Mouse (Mus musculus) stomach, embryonic 15.5 days (tissue): ENCODE measurements around the gene Zcchc8. TPM values are rescaled to one million over a fixed set of nuclear protein-coding genes. Genes with fewer than 3 reads are reported as not detected.
A peak's percentile ranks its signal among the peaks of the same experiment; 100 is the strongest.

Experiments
- ATAC-seq: fragments of 200-750 bp; cut with Nextera tagmentation; 2 replicates; pipeline ENCODE4 v1.8.0; 2017; ENCODE audit warnings: low read depth, moderate number of reproducible peaks, moderate TSS enrichment; ENCODE audit not compliant: insufficient read depth, low FRiP score
- H3K27ac ChIP-seq: fragments of 300-500 bp; sonication (generic); 2 replicates; pipeline ENCODE4 v1.5.1; 2015; ENCODE audit warnings: mild to moderate bottlenecking, inconsistent platforms
- H3K27me3 ChIP-seq: fragments of 300-500 bp; sonication (generic); replicated peaks from 2 replicates; pipeline ENCODE4 v1.6.1; 2015; ENCODE audit warnings: inconsistent platforms
- H3K36me3 ChIP-seq: fragments of 300-500 bp; sonication (generic); 2 replicates; pipeline ENCODE4 v1.6.1; 2015; ENCODE audit warnings: inconsistent platforms
- H3K4me1 ChIP-seq: fragments of 300-500 bp; sonication (generic); 2 replicates; pipeline ENCODE4 v1.6.1; 2015; ENCODE audit warnings: inconsistent platforms
- H3K4me2 ChIP-seq: fragments of 300-500 bp; sonication (generic); 2 replicates; pipeline ENCODE4 v1.6.1; 2015; ENCODE audit warnings: mild to moderate bottlenecking, inconsistent platforms
- H3K4me3 ChIP-seq: fragments of 300-500 bp; sonication (generic); replicated peaks from 2 replicates; pipeline ENCODE4 v1.5.1; 2015; ENCODE audit warnings: inconsistent platforms
- H3K9ac ChIP-seq: fragments of 300-500 bp; sonication (generic); 2 replicates; pipeline ENCODE4 v1.6.1; 2015; ENCODE audit warnings: inconsistent platforms
- H3K9me3 ChIP-seq: fragments of 300-500 bp; sonication (generic); 2 replicates; pipeline ENCODE4 v1.6.1; 2016; ENCODE audit warnings: inconsistent platforms
- WGBS: fragments of 180-500 bp; shearing (Covaris S2); methylation state at CpG from one replicate; pipeline ENCODE4 v1.1.7; 2015; 5-methylcytosine and 5-hydroxymethylcytosine counted together
- polyA plus RNA-seq: library from polyadenylated mRNA; unstranded; fragments of >200 nt; fragmentation: Nextera tagmentation; extraction: Ambion mirVana; gene quantifications from 2 replicates; pipeline ENCODE4 v1.2.1, GENCODE M21; 2015

Gene Zcchc8
- polyA plus RNA-seq, 1 experiment from 2014 or later: 65.8 TPM

DNA sequence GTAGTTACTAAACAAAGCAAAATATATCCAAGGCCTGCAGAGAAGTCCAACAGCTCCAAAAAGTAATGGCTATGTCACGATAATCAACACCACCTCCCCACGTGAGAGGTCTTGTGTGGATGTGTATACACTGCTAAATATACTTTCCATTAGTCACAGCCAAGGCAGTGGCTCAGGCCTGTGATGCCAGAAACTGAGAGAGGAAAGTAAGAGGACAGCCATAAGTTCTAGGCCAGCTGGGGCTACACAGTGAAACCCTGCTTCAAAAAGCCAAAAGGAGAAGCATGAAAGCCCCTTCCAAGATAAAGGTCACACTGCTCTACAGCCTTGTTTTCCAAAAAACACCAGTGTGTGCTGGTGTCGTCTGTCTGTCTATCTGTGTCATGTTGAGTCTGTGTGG is 59.3 kb downstream of the Zcchc8 start:
- ATAC-seq: no peak
- H3K4me2 ChIP-seq: no peak overlapping the region
- peaks cover 4% of the 10 kb centered on the region; the same call in 1 of the 2 replicates for H3K4me1 ChIP-seq
- no peaks in the 10 kb centered on the region for H3K36me3 ChIP-seq
- WGBS: 55% methylated on average over 3 of the region's 3 CpGs
- H3K27me3 ChIP-seq: no peaks in the 10 kb centered on the region
- H3K9ac ChIP-seq: no peak overlapping the region
- peak overlapping the region; percentile 75 for H3K27ac ChIP-seq
- H3K9me3 ChIP-seq: no peaks in the 10 kb centered on the region
- no peak overlapping the region for H3K4me3 ChIP-seq

DNA sequence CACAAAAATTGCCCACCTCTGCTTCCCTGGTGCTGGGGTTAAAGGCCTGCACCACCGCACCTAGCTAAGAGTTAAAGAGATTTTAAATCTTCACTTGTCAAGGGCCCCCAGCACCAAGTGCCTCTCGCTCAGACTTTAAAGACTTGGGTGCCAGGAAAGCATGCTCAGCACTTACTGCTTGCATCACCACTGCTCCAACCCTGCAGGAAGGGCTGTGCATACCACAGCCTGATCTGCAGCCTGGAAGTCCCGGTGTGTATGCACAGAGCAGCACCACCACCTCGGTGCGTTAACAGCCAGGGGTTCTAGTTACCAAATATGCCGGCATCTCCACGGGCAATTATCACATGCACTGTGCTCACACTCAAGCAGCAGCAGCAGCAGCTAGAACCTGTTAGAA is 63.2 kb downstream of the Zcchc8 start:
- Histone ChIP-seq H3K9ac (no peak overlapping the region), H3K4me3 (no peak overlapping the region), H3K9me3 (no peaks in the 10 kb centered on the region), H3K36me3 (peaks cover 9% of the 10 kb centered on the region; the same call in 1 of the 2 replicates), H3K27me3 (no peaks in the 10 kb centered on the region), H3K27ac (no peak overlapping the region), H3K4me2 (no peak overlapping the region), H3K4me1 (no peaks in the 10 kb centered on the region)
- WGBS: 45% methylated on average over 7 of the region's 7 CpGs
- ATAC-seq: no peak

DNA sequence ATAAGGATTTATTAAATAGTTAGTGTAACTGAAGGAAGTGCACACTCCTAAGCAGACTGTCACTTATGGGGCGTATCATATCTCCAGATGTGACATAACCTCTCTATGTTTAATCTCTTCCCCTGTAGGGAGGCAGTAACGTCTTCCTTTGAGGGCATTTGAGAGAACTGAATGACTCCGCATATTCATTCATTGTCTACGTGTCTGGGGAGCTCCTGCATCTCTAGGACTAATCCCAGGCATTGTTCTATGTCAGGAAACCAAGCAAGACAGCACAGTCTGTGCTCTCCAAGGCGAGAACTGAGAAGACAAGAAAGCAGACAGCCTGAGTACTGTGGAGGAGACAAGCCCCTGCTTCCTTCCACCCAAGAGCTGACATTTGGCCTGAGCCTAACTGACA is 66.0 kb downstream of the Zcchc8 start:
- no peaks in the 10 kb centered on the region for H3K9me3 ChIP-seq
- H3K27me3 ChIP-seq: no peaks in the 10 kb centered on the region
- no peak for ATAC-seq
- no peaks in the 10 kb centered on the region for H3K4me1 ChIP-seq
- no peak overlapping the region for H3K4me2 ChIP-seq
- no peak overlapping the region for H3K4me3 ChIP-seq
- WGBS: 51% methylated on average over 5 of the region's 5 CpGs
- H3K27ac ChIP-seq: no peak overlapping the region
- H3K36me3 ChIP-seq: peaks cover 14% of the 10 kb centered on the region; the same call in 1 of the 2 replicates
- no peak overlapping the region for H3K9ac ChIP-seq

DNA sequence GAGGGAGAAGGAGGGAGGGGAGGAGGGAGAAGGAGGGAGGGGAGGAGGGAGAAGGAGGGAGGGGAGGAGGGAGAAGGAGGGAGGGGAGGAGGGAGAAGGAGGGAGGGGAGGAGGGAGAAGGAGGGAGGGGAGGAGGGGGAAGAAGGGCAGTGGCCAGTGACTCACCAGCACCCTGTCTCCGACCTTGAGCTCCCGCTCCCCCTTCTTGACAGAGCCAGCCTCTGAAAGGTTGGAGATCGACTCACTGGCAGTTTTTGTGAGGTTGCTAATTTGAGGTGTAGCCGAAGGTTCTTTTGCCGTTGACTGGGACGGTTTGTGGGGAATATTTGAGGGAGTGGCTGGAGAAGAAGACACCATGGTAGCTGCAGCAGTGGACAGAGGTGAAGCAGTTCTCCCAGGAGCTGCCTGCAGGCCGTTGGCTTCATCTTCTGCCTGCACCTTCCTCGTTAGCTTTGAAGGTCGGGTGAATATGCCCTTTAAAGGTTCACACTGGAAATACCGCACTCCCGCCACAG is 67.6 kb downstream of the Zcchc8 start:
- no peak for ATAC-seq
- Histone ChIP-seq H3K9me3 (no peaks in the 10 kb centered on the region), H3K36me3 (peaks cover 14% of the 10 kb centered on the region; the same call in 1 of the 2 replicates), H3K4me2 (no peak overlapping the region), H3K27ac (no peak overlapping the region), H3K9ac (no peak overlapping the region), H3K27me3 (no peaks in the 10 kb centered on the region), H3K4me1 (no peaks in the 10 kb centered on the region), H3K4me3 (no peak overlapping the region)
- WGBS: 85% methylated on average over 11 of the region's 11 CpGs

DNA sequence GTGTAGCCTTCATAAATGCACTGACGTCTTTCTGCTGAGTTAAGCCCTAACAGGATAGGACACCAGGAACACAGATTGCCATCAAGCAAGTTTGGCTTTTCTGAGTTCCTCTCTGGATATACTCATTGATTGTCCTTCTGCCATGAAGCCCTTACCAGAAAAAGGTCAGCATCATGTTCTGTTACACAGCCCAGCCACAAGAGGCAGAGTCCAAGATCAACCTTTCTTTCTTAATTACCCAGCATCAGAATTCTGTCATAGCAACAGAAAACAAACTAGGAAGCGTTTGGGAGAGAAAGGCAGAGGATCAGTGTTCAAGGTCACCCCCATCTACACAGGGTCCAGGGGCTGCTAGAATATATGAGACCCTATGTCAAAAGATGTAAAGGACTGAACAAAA is 70.1 kb downstream of the Zcchc8 start:
- H3K9ac ChIP-seq: no peak overlapping the region
- H3K9me3 ChIP-seq: no peaks in the 10 kb centered on the region
- WGBS: 61% methylated on average over 2 of the region's 2 CpGs
- H3K4me2 ChIP-seq: no peak overlapping the region
- peaks cover 25% of the 10 kb centered on the region; the same call in 1 of the 2 replicates for H3K36me3 ChIP-seq
- no peaks in the 10 kb centered on the region for H3K27me3 ChIP-seq
- H3K4me3 ChIP-seq: no peak overlapping the region
- no peaks in the 10 kb centered on the region for H3K4me1 ChIP-seq
- ATAC-seq: no peak
- no peak overlapping the region for H3K27ac ChIP-seq

Other genes with a start within 250 kb of the Zcchc8 start
- gene Lrrc43, start 231.8 kb downstream of the Zcchc8 start, polyA plus RNA-seq: 0.06 TPM in 1 of 2 replicates, not detected in the other
- not detected in 2 replicates for gene Il31, start 231.6 kb downstream of the Zcchc8 start, polyA plus RNA-seq
- gene B3gnt4, start 210.6 kb downstream of the Zcchc8 start, polyA plus RNA-seq: 0.45 and 0.51 TPM in 2 replicates
- gene Diablo, start 196.9 kb downstream of the Zcchc8 start, polyA plus RNA-seq: 100 and 103 TPM in 2 replicates
- gene Gm49027, start 195.6 kb downstream of the Zcchc8 start, polyA plus RNA-seq: 7.5 and 8.2 TPM in 2 replicates
- 22.7 and 23.3 TPM in 2 replicates for gene Vps33a, start 148.1 kb downstream of the Zcchc8 start, polyA plus RNA-seq
- 41.3 and 41.4 TPM in 2 replicates for gene Clip1, start 36.5 kb downstream of the Zcchc8 start, polyA plus RNA-seq
- gene Rsrc2, start 28.3 kb upstream of the Zcchc8 start, polyA plus RNA-seq: 111 and 117 TPM in 2 replicates
- gene Kntc1, start 28.6 kb upstream of the Zcchc8 start, polyA plus RNA-seq: 22.7 and 24.9 TPM in 2 replicates
- gene Hcar2, start 144.4 kb upstream of the Zcchc8 start, polyA plus RNA-seq: 1.9 and 4.4 TPM in 2 replicates
- gene Hcar1, start 158.9 kb upstream of the Zcchc8 start, polyA plus RNA-seq: 3.8 and 4.6 TPM in 2 replicates
- gene Denr, start 186.1 kb upstream of the Zcchc8 start, polyA plus RNA-seq: 127 and 129 TPM in 2 replicates
- 2.4 and 3.4 TPM in 2 replicates for gene Gm43518, start 206.3 kb upstream of the Zcchc8 start, polyA plus RNA-seq
- 5.6 and 7.0 TPM in 2 replicates for gene Ccdc62, start 209.6 kb upstream of the Zcchc8 start, polyA plus RNA-seq